Mouse (Mus musculus) R1 (cell line): ENCODE data around the gene Ptger3.

Experiments
- DNase-seq: peaks from one replicate; pipeline ENCODE4 v3.0.0-alpha.2; 2018; ENCODE audit warnings: low read depth, low spot score

The Ptger3 gene

GRCm38 (mm10) chr3:157582626-157583405 lies 16.1 kb downstream of the Ptger3 start:
- no peak for DNase-seq

GRCm38 (mm10) chr3:157597837-157598379 lies 31.2 kb downstream of the Ptger3 start:
- no peak for DNase-seq

- DNase-seq = no peak
Observed at GRCm38 (mm10) chr3:157604684-157605410, 38.2 kb downstream of the Ptger3 start.

GRCm38 (mm10) chr3:157605411-157605740 lies 38.7 kb downstream of the Ptger3 start:
- no peak for DNase-seq

- DNase-seq = no peak
Observed at GRCm38 (mm10) chr3:157613542-157613941, 46.9 kb downstream of the Ptger3 start.

- no peak for DNase-seq
Observed at GRCm38 (mm10) chr3:157616949-157617348, 50.3 kb downstream of the Ptger3 start.

GRCm38 (mm10) chr3:157627407-157627806 lies 60.7 kb downstream of the Ptger3 start:
- DNase-seq = no peak

- no peak for DNase-seq
Observed at GRCm38 (mm10) chr3:157630671-157631070, 64.0 kb downstream of the Ptger3 start.

GRCm38 (mm10) chr3:157631383-157631782 lies 64.7 kb downstream of the Ptger3 start:
- no peak for DNase-seq

- no peak for DNase-seq
Observed at GRCm38 (mm10) chr3:157634431-157634830, 67.7 kb downstream of the Ptger3 start.

- no peak for DNase-seq
Observed at GRCm38 (mm10) chr3:157635713-157636112, 69.0 kb downstream of the Ptger3 start.

- no peak for DNase-seq
Observed at GRCm38 (mm10) chr3:157636887-157637286, 70.2 kb downstream of the Ptger3 start.

GRCm38 (mm10) chr3:157637341-157637740 lies 70.6 kb downstream of the Ptger3 start:
- no peak for DNase-seq

- no peak for DNase-seq
Observed at GRCm38 (mm10) chr3:157641634-157642033, 74.9 kb downstream of the Ptger3 start.

GRCm38 (mm10) chr3:157661622-157662021 lies 94.9 kb downstream of the Ptger3 start:
- no peak for DNase-seq

- DNase-seq = no peak
Observed at GRCm38 (mm10) chr3:157664486-157665041, 97.9 kb downstream of the Ptger3 start.

GRCm38 (mm10) chr3:157665471-157665870 lies 98.8 kb downstream of the Ptger3 start:
- no peak for DNase-seq

GRCm38 (mm10) chr3:157666142-157666541 lies 99.5 kb downstream of the Ptger3 start:
- DNase-seq = no peak

GRCm38 (mm10) chr3:157686105-157686504 lies 119.4 kb downstream of the Ptger3 start:
- no peak for DNase-seq

GRCm38 (mm10) chr3:157688419-157689162 lies 121.9 kb downstream of the Ptger3 start:
- DNase-seq = no peak
